Mouse (Mus musculus): Measurements from ENCODE around the gene Ambra1.
A peak's percentile ranks its signal among the peaks of the same experiment; 100 is the strongest.

Ambra1 gene

GRCm38 (mm10) chr2:91964610-91965204 lies 234.8 kb downstream of the Ambra1 start:
- no peak for DNase-seq

- peak; percentile 74 for DNase-seq
These were observed 235.5 kb downstream of the Ambra1 start for GRCm38 (mm10) chr2:91965417-91965816.

- DNase-seq, result no peak
These were observed 236.4 kb downstream of the Ambra1 start for GRCm38 (mm10) chr2:91966367-91966766.

- DNase-seq, result peak; percentile 49
These were observed 238.0 kb downstream of the Ambra1 start for GRCm38 (mm10) chr2:91967962-91968361.

All from kidney, adult 18-20 months (tissue).